In the genomic region with DNA sequence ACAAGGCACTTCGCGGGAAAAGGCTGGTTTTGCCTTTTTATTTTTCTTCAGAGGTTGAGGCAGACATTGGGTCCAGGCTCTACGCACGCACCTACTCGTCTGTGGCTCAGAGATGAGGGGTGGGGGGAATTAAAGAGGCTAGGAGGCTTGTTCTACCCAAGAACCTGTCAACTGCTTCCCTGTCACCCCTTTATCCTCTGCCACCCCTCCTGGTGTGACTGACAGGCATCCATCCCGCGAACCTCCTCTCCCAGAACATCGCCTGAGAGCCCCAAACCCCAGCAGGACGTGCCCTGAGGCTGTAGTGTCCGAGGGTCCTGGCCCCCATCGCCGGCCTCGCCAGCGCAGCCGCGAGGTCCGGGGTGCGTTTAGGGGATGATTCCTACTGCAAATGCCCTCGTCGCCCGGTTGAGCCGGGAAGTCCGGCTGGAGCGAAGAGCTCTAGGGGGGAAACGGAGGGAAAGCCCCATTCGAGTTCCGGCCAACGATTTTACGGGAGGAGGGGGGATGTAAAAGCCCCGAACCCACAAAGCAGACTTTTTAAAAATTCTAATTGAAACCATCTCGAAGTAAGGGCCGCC, we compare ENCODE assay signal across 8 mouse cellular contexts. TPM values are rescaled to one million over a fixed set of nuclear protein-coding genes. Genes with fewer than 3 reads are reported as not detected.
DNase-seq lines count a peak whose midpoint lies in the region; ATAC-seq and TF ChIP-seq lines count a peak whose summit lies in the region.

No protein-coding gene starts in this region.

- TF ChIP-seq CTCF in kidney, postnatal 0 days (IDR thresholded peaks at IDR 0.05; ENCODE audit: low read depth) = no peak

- WGBS in embryonic facial prominence, embryonic 15.5 days = under 1% methylated on average over 32 of the region's 32 CpGs
- 0% methylated on average over 32 of the region's 32 CpGs for WGBS in heart, embryonic 12.5 days
- under 1% methylated on average over 32 of the region's 32 CpGs for WGBS in kidney, postnatal 0 days
- under 1% methylated on average over 32 of the region's 32 CpGs for WGBS in macrophage (ENCODE audit: missing documents)
- WGBS in stomach, embryonic 16.5 days = under 1% methylated on average over 32 of the region's 32 CpGs

- no peaks in the 10 kb centered on the region for H3K27me3 ChIP-seq in embryonic facial prominence, embryonic 15.5 days
- H3K27me3 ChIP-seq in heart, embryonic 12.5 days (replicated peaks) = no peaks in the 10 kb centered on the region
- H3K27me3 ChIP-seq in kidney, postnatal 0 days (ENCODE audit: insufficient read depth, low read length) = no peaks in the 10 kb centered on the region
- H3K27me3 ChIP-seq in stomach, embryonic 16.5 days (ENCODE audit: control insufficient read depth, insufficient read depth, low read length) = no peaks in the 10 kb centered on the region

- intact Hi-C loops in heart, postnatal 25 days (cut with DNase I) = loop anchor here (1.0 kb wide), 2 partner anchors 149 to 325 kb away; no protein-coding TSS in a partner anchor

- H3K4me2 ChIP-seq in embryonic facial prominence, embryonic 15.5 days (replicated peaks) = peak overlapping the region; percentile 99
- peak overlapping the region; percentile 90 for H3K4me2 ChIP-seq in heart, embryonic 12.5 days
- peak overlapping the region; percentile 100 for H3K4me2 ChIP-seq in kidney, postnatal 0 days (ENCODE audit: low read length)
- H3K4me2 ChIP-seq in stomach, embryonic 16.5 days (ENCODE audit: low read depth, low read length) = peak overlapping the region; percentile 100

- H3K9me3 ChIP-seq in embryonic facial prominence, embryonic 15.5 days (replicated peaks) = no peaks in the 10 kb centered on the region
- no peaks in the 10 kb centered on the region for H3K9me3 ChIP-seq in heart, embryonic 12.5 days (replicated peaks)
- H3K9me3 ChIP-seq in kidney, postnatal 0 days (replicated peaks; ENCODE audit: low read length) = no peaks in the 10 kb centered on the region
- H3K9me3 ChIP-seq in stomach, embryonic 16.5 days (replicated peaks; ENCODE audit: control insufficient read depth, low read length) = no peaks in the 10 kb centered on the region

- H3K4me1 ChIP-seq in embryonic facial prominence, embryonic 15.5 days = peaks cover 61% of the 10 kb centered on the region
- H3K4me1 ChIP-seq in heart, embryonic 12.5 days (replicated peaks) = peaks cover 35% of the 10 kb centered on the region
- peaks cover 11% of the 10 kb centered on the region for H3K4me1 ChIP-seq in kidney, postnatal 0 days (replicated peaks; ENCODE audit: insufficient read depth, low read length)
- peaks cover 49% of the 10 kb centered on the region for H3K4me1 ChIP-seq in stomach, embryonic 16.5 days (ENCODE audit: control insufficient read depth, insufficient read depth, low read length)

- no peaks in the 10 kb centered on the region for H3K79me2 ChIP-seq in macrophage (ENCODE audit: inconsistent target)

- H3K9ac ChIP-seq in embryonic facial prominence, embryonic 15.5 days = peak overlapping the region; percentile 72
- peak overlapping the region; percentile 72 for H3K9ac ChIP-seq in heart, embryonic 12.5 days
- peak overlapping the region; percentile 78 for H3K9ac ChIP-seq in kidney, postnatal 0 days (ENCODE audit: low read depth, low read length)
- peak overlapping the region; percentile 92 for H3K9ac ChIP-seq in stomach, embryonic 16.5 days (ENCODE audit: low read length)

- peak; percentile 97 for DNase-seq in heart, adult 11 months
- DNase-seq in heart, postnatal 25 days (ENCODE audit: low spot score) = no peak
- DNase-seq in kidney, postnatal 0 days (ENCODE audit: low spot score) = no peak

- peak overlapping the region; percentile 100 for H3K27ac ChIP-seq in embryonic facial prominence, embryonic 15.5 days (replicated peaks)
- peak overlapping the region; percentile 90 for H3K27ac ChIP-seq in heart, embryonic 12.5 days (ENCODE audit: poor library complexity, severe bottlenecking)
- peak overlapping the region; percentile 95 for H3K27ac ChIP-seq in kidney, postnatal 0 days
- H3K27ac ChIP-seq in macrophage = peak overlapping the region; percentile 36
- H3K27ac ChIP-seq in stomach, embryonic 16.5 days (ENCODE audit: low read length) = peak overlapping the region; percentile 97

- peak overlapping the region; percentile 56 for H3K4me3 ChIP-seq in embryonic facial prominence, embryonic 15.5 days (replicated peaks)
- peak overlapping the region; percentile 58 for H3K4me3 ChIP-seq in heart, embryonic 12.5 days
- H3K4me3 ChIP-seq in kidney, postnatal 0 days (replicated peaks; ENCODE audit: low read depth, low read length) = peak overlapping the region; percentile 61
- peak overlapping the region; percentile 62 for H3K4me3 ChIP-seq in macrophage (ENCODE audit: inconsistent target)
- peak overlapping the region; percentile 62 for H3K4me3 ChIP-seq in stomach, embryonic 16.5 days (replicated peaks; ENCODE audit: low read length)

- H3K36me3 ChIP-seq in embryonic facial prominence, embryonic 15.5 days = no peaks in the 10 kb centered on the region
- no peaks in the 10 kb centered on the region for H3K36me3 ChIP-seq in heart, embryonic 12.5 days
- H3K36me3 ChIP-seq in kidney, postnatal 0 days (ENCODE audit: insufficient read depth, low read length) = no peaks in the 10 kb centered on the region
- no peaks in the 10 kb centered on the region for H3K36me3 ChIP-seq in macrophage (ENCODE audit: inconsistent target)
- H3K36me3 ChIP-seq in stomach, embryonic 16.5 days (ENCODE audit: control insufficient read depth, insufficient read depth, low read length) = no peaks in the 10 kb centered on the region

- ATAC-seq in activated CD4-positive, CD25-positive, alpha-beta regulatory T cell, adult 4 months = peak; percentile 69
- ATAC-seq in embryonic facial prominence, embryonic 15.5 days (ENCODE audit: insufficient number of reproducible peaks, low FRiP score, low TSS enrichment, low read depth) = peak; percentile 6; the same call in 1 of the 2 replicates
- ATAC-seq in heart, embryonic 12.5 days (ENCODE audit: insufficient number of reproducible peaks, low FRiP score) = peak; percentile 53
- ATAC-seq in kidney, postnatal 0 days (replicated peaks; ENCODE audit: low FRiP score, low read depth) = peak; percentile 7
- peak; percentile 39; the same call in 1 of the 2 replicates for ATAC-seq in stomach, embryonic 16.5 days (ENCODE audit: insufficient read depth, low FRiP score)

RNA-seq across cellular contexts. Expression of a gene that starts 34.5 kb away (rescaled TPM):
- total RNA-seq in heart, postnatal 25 days (2021) = 10 to 100 TPM; 28.6 to 37.1 TPM
- 1 to 10 TPM; 6.1 to 9.0 TPM for polyA plus RNA-seq in activated CD4-positive, CD25-positive, alpha-beta regulatory T cell, adult 4 months (2017; shearing (Covaris generic))
- 3.0 and 4.1 TPM in 2 replicates for polyA plus RNA-seq in embryonic facial prominence, embryonic 15.5 days (2015; fragmentation: Nextera tagmentation; extraction: Ambion mirVana)
- polyA plus RNA-seq in heart, embryonic 12.5 days (2016; fragmentation: Nextera tagmentation; extraction: Ambion mirVana) = 4.1 and 5.6 TPM in 2 replicates
- 1.7 and 1.9 TPM in 2 replicates for polyA plus RNA-seq in kidney, postnatal 0 days (2015; fragmentation: Nextera tagmentation; extraction: Ambion mirVana)
- 10 to 100 TPM in 4 of 26 experiments, 1 to 10 TPM in 22; 3.2 to 13.0 (median 7.7) TPM for total RNA-seq in macrophage (2018; cell fraction: chromatin; rRNA removed)
- total RNA-seq in macrophage (2018; cell fraction: cytosol; rRNA removed) = 1 to 10 TPM; 2.5 to 5.3 (median 3.8) TPM
- 1 to 10 TPM; 2.8 to 8.7 (median 4.5) TPM for total RNA-seq in macrophage (2018; cell fraction: nucleus; rRNA removed)
- polyA plus RNA-seq in macrophage (2018) = 2.5 to 3.7 TPM (median 3.4 TPM) in 3 replicates
- polyA plus RNA-seq in stomach, embryonic 16.5 days (2015; fragmentation: Nextera tagmentation; extraction: Ambion mirVana) = 7.9 and 10.5 TPM in 2 replicates

Comparison
In these comparisons a context has a peak if more than half of its experiments do, and no peak if none do; other contexts are left out.
1. ATAC-seq: peak in every context shown above with its lines; median percentile 69 in activated CD4-positive, CD25-positive, alpha-beta regulatory T cell, adult 4 months; 53 in heart, embryonic 12.5 days; 39 in stomach, embryonic 16.5 days; 7 in kidney, postnatal 0 days; 6 in embryonic facial prominence, embryonic 15.5 days.
2. H3K27ac ChIP-seq: peak in every context shown above with its lines; median percentile 100 in embryonic facial prominence, embryonic 15.5 days; 97 in stomach, embryonic 16.5 days; 95 in kidney, postnatal 0 days; 90 in heart, embryonic 12.5 days; 36 in macrophage.